Mouse (Mus musculus) left cerebral cortex, postnatal 14 days (tissue): ENCODE data around the gene Serp2. TPM values are rescaled to one million over a fixed set of nuclear protein-coding genes. Genes with fewer than 3 reads are reported as not detected.

ENCODE experiments used
- total RNA-seq, 2 experiments: library from RNA; stranded (reverse); gene quantifications; 2 replicates each; pipeline ENCODE4 v1.2.3; 2021

Gene Serp2
- total RNA-seq, 2 experiments from 2014 or later, result 161 to 172 TPM

Other genes starting within 250 kb of the Serp2 start
- 100 to 1,000 TPM; 559 to 625 TPM for gene Tsc22d1, start 141.9 kb downstream of the Serp2 start, total RNA-seq